10 mouse cellular contexts compared by ENCODE assay signal in genomic region chr17:50235943-50236701, GRCm38 (mm10). TPM values are rescaled to one million over a fixed set of nuclear protein-coding genes. Genes with fewer than 3 reads are reported as not detected.
DNase-seq lines count a peak whose midpoint lies in the region; ATAC-seq and TF ChIP-seq lines count a peak whose summit lies in the region.
"Had no signal": no experiment of that assay in that cellular context is flagged by ENCODE, and none has a peak within 500 bp of the region (broad histone marks: within the 10 kb centered on the region; RNA-seq: fewer than 3 reads in every experiment).

No protein-coding gene starts in this region.

- no peak overlapping the region for H3K9ac ChIP-seq in CH12.LX (ENCODE audit: insufficient read depth, low read depth)
- H3K9ac ChIP-seq in midbrain, embryonic 16.5 days (ENCODE audit: low read depth, low read length) = no peak overlapping the region
- no peak overlapping the region for H3K9ac ChIP-seq in lung, postnatal 0 days (replicated peaks; ENCODE audit: low read depth)

- TF ChIP-seq CTCF in CH12.LX (conservative IDR thresholded peaks at IDR 0.05 in 1 of 2, IDR thresholded peaks at IDR 0.05 in 1 of 2; ENCODE audit: low read depth in 2 of 2, low read length in 2 of 2) = no peak
- no peak for TF ChIP-seq CTCF in lung, postnatal 0 days (IDR thresholded peaks at IDR 0.05)

- H3K4me3 ChIP-seq in CH12.LX (replicated peaks in 1 of 3; ENCODE audit: low read depth in 2 of 3, low read length in 2 of 3, poor library complexity in 1 of 3) = no peak overlapping the region
- H3K4me3 ChIP-seq in hindbrain, embryonic 10.5 days = no peak overlapping the region
- H3K4me3 ChIP-seq in midbrain, embryonic 16.5 days (ENCODE audit: low read depth, low read length) = no peak overlapping the region
- no peak overlapping the region for H3K4me3 ChIP-seq in lung, postnatal 0 days (ENCODE audit: low read depth, low read length)
- H3K4me3 ChIP-seq: left cerebral cortex, adult 2 months had no signal

- peak; percentile 22; the same call in 1 of the 2 replicates for ATAC-seq in midbrain, embryonic 16.5 days
- ATAC-seq in granulocyte monocyte progenitor cell, adult 5-6 weeks (replicated peaks; ENCODE audit: poor library complexity, severe bottlenecking) = no peak
- no peak for ATAC-seq in lung, postnatal 0 days

- H3K27ac ChIP-seq in CH12.LX (ENCODE audit: insufficient read depth, low read depth) = peak overlapping the region; percentile 37; the same call in 1 of the 2 replicates
- H3K27ac ChIP-seq in hindbrain, embryonic 10.5 days = peak overlapping the region; percentile 70
- peak overlapping the region; percentile 74 for H3K27ac ChIP-seq in midbrain, embryonic 16.5 days (ENCODE audit: low read length)
- H3K27ac ChIP-seq in lung, postnatal 0 days (ENCODE audit: low read length) = no peak overlapping the region
- H3K27ac ChIP-seq: kidney, postnatal 0 days; left cerebral cortex, adult 2 months had no signal

- no peaks in the 10 kb centered on the region for H3K9me3 ChIP-seq in CH12.LX (replicated peaks; ENCODE audit: low read length)
- no peaks in the 10 kb centered on the region for H3K9me3 ChIP-seq in hindbrain, embryonic 10.5 days
- H3K9me3 ChIP-seq in midbrain, embryonic 16.5 days (replicated peaks; ENCODE audit: control insufficient read depth, low read length, poor library complexity, severe bottlenecking) = no peaks in the 10 kb centered on the region
- no peaks in the 10 kb centered on the region for H3K9me3 ChIP-seq in lung, postnatal 0 days (ENCODE audit: low read length)

- H3K4me2 ChIP-seq in CH12.LX (ENCODE audit: insufficient read depth, low read depth, poor library complexity, severe bottlenecking) = no peak overlapping the region
- no peak overlapping the region for H3K4me2 ChIP-seq in midbrain, embryonic 16.5 days (ENCODE audit: low read length)
- H3K4me2 ChIP-seq in lung, postnatal 0 days (replicated peaks; ENCODE audit: low read depth, low read length) = no peak overlapping the region

- no peaks in the 10 kb centered on the region for H3K79me2 ChIP-seq in CH12.LX (replicated peaks; ENCODE audit: control insufficient read depth, extremely low read depth, insufficient read depth, poor library complexity, severe bottlenecking)

- no peak for DNase-seq in CH12.LX (ENCODE audit: extremely low read depth)
- peak; percentile 2 for DNase-seq in Muller cell, postnatal 12 days (ENCODE audit: inconsistent ontology term)
- DNase-seq in hindbrain, embryonic 10.5 days (ENCODE audit: low spot score) = peak; percentile 16
- no peak for DNase-seq in urinary bladder, adult 2 months (ENCODE audit: low spot score)
- DNase-seq in lung, postnatal 0 days (ENCODE audit: low spot score) = no peak
- DNase-seq: gastrocnemius, postnatal 25 days had no signal

- H3K36me3 ChIP-seq in CH12.LX (replicated peaks in 1 of 2; ENCODE audit: control insufficient read depth in 1 of 2, insufficient read depth in 1 of 2, low read length in 1 of 2) = no peaks in the 10 kb centered on the region
- H3K36me3 ChIP-seq in hindbrain, embryonic 10.5 days = no peaks in the 10 kb centered on the region
- H3K36me3 ChIP-seq in midbrain, embryonic 16.5 days (ENCODE audit: control insufficient read depth, insufficient read depth, low read length) = no peaks in the 10 kb centered on the region
- no peaks in the 10 kb centered on the region for H3K36me3 ChIP-seq in lung, postnatal 0 days (ENCODE audit: insufficient read depth, low read length)

- TF ChIP-seq POLR2A in CH12.LX (IDR thresholded peaks at IDR 0.05; ENCODE audit: low read depth, low read length) = no peak

- no peak for TF ChIP-seq EP300 in CH12.LX (IDR thresholded peaks at IDR 0.05; ENCODE audit: low read length)
- no peak for TF ChIP-seq EP300 in lung, postnatal 0 days (IDR thresholded peaks at IDR 0.05)

- H3K4me1 ChIP-seq in CH12.LX (ENCODE audit: control insufficient read depth in 1 of 2, insufficient read depth in 2 of 2) = peaks cover 12 to 34% of the 10 kb centered on the region in 2 experiments
- peaks cover 23% of the 10 kb centered on the region for H3K4me1 ChIP-seq in hindbrain, embryonic 10.5 days (replicated peaks)
- peaks cover 7% of the 10 kb centered on the region for H3K4me1 ChIP-seq in midbrain, embryonic 16.5 days (ENCODE audit: control insufficient read depth, insufficient read depth, low read length)
- H3K4me1 ChIP-seq in lung, postnatal 0 days (ENCODE audit: insufficient read depth, low read depth, low read length) = no peaks in the 10 kb centered on the region

- 42% methylated on average over 13 of the region's 13 CpGs for WGBS in hindbrain, embryonic 10.5 days
- 37% methylated on average over 13 of the region's 13 CpGs for WGBS in midbrain, embryonic 16.5 days
- WGBS in lung, postnatal 0 days = 74% methylated on average over 11 of the region's 13 CpGs

- H3K27me3 ChIP-seq in CH12.LX (replicated peaks) = no peaks in the 10 kb centered on the region
- peaks cover 22% of the 10 kb centered on the region for H3K27me3 ChIP-seq in hindbrain, embryonic 10.5 days (ENCODE audit: insufficient read depth, poor library complexity, severe bottlenecking)
- no peaks in the 10 kb centered on the region for H3K27me3 ChIP-seq in midbrain, embryonic 16.5 days (ENCODE audit: control insufficient read depth, insufficient read depth, low read depth, low read length)
- H3K27me3 ChIP-seq in lung, postnatal 0 days (replicated peaks; ENCODE audit: insufficient read depth, low read length) = peaks cover 3% of the 10 kb centered on the region; the same call in 1 of the 2 replicates

- dilution Hi-C loops in CH12.LX (cut with MboI; ENCODE audit: extremely low pct_ligation_motif_present, extremely low pct_unique_long_range_greater_than_20kb, low sequenced_read_pairs) = no loop called here

- in situ Hi-C loops in CH12.LX (cut with MboI; ENCODE audit: low pct_ligation_motif_present, low pct_unique_long_range_greater_than_20kb, low sequenced_read_pairs) = no loop called here

- TF ChIP-seq RAD21 in CH12.LX (IDR thresholded peaks at IDR 0.05; ENCODE audit: low read depth, low read length) = no peak

TF ChIP-seq in CH12.LX, 34 proteins besides CTCF, POLR2A, EP300 and RAD21:
- TF ChIP-seq UBTF (IDR thresholded peaks at IDR 0.05; ENCODE audit: low read depth, low read length) = no peak
- TF ChIP-seq E2F4 (IDR thresholded peaks at IDR 0.05; ENCODE audit: insufficient replicate concordance, low read depth, low read length) = no peak
- TF ChIP-seq MYC (IDR thresholded peaks at IDR 0.05; ENCODE audit: low read depth, low read length) = no peak
- TF ChIP-seq JUND (conservative IDR thresholded peaks at IDR 0.05; ENCODE audit: low read depth, low read length) = no peak
- no peak for TF ChIP-seq ELF1 (IDR thresholded peaks at IDR 0.05; ENCODE audit: low read depth, low read length)
- TF ChIP-seq GABPA (IDR thresholded peaks at IDR 0.05; ENCODE audit: insufficient replicate concordance, low read depth, low read length) = no peak
- no peak for TF ChIP-seq SIN3A (IDR thresholded peaks at IDR 0.05; ENCODE audit: low read length)
- no peak for TF ChIP-seq MEF2A (IDR thresholded peaks at IDR 0.05; ENCODE audit: borderline replicate concordance, low read depth, low read length)
- no peak for TF ChIP-seq PAX5 (IDR thresholded peaks at IDR 0.05; ENCODE audit: low read length)
- TF ChIP-seq ZMIZ1 (IDR thresholded peaks at IDR 0.05; ENCODE audit: low read depth, low read length) = no peak
- TF ChIP-seq BHLHE40 (IDR thresholded peaks at IDR 0.05; ENCODE audit: low read depth, low read length) = no peak
- TF ChIP-seq MAFK (IDR thresholded peaks at IDR 0.05; ENCODE audit: insufficient replicate concordance, low read length) = no peak
- no peak for TF ChIP-seq TBP (conservative IDR thresholded peaks at IDR 0.05; ENCODE audit: low read depth, low read length)
- no peak for TF ChIP-seq MAX (IDR thresholded peaks at IDR 0.05; ENCODE audit: low read length)
- no peak for TF ChIP-seq ZC3H11A (IDR thresholded peaks at IDR 0.05; ENCODE audit: low read depth, low read length)
- no peak for TF ChIP-seq HCFC1 (IDR thresholded peaks at IDR 0.05; ENCODE audit: low read depth, low read length)

RNA-seq across cellular contexts. Expression of gene Rftn1, which starts 45.6 kb away (rescaled TPM):
- total RNA-seq in CH12.LX (2012; rRNA removed) (52.5 and 76.2 TPM in 2 replicates), CH12.LX (2014; rRNA removed) (60.5 and 71.7 TPM in 2 replicates)
- 66.2 and 80.6 TPM in 2 replicates for polyA plus RNA-seq in CH12.LX (2012; ENCODE audit: insufficient read length, low read depth)
- 4.9 and 7.6 TPM in 2 replicates for polyA plus RNA-seq in hindbrain, embryonic 10.5 days (2016; fragmentation: Nextera tagmentation; extraction: Ambion mirVana)
- polyA plus RNA-seq in midbrain, embryonic 16.5 days (2015; fragmentation: Nextera tagmentation; extraction: Ambion mirVana) = 28.2 and 30.1 TPM in 2 replicates
- polyA plus RNA-seq in urinary bladder, adult 2 months (2012; rRNA removed) = 8.3 and 9.6 TPM in 2 replicates
- total RNA-seq in granulocyte monocyte progenitor cell, adult 5-6 weeks (2014; fragmentation: Nextera tagmentation) = 9.8 and 25.8 TPM in 2 replicates
- total RNA-seq in granulocyte monocyte progenitor cell, adult 5-6 weeks (2017) = 26.4 and 32.4 TPM in 2 replicates
- 16.9 and 18.2 TPM in 2 replicates for polyA plus RNA-seq in lung, postnatal 0 days (2015; fragmentation: Nextera tagmentation; extraction: Ambion mirVana)

RNA-seq across cellular contexts. Expression of gene Dazl, which starts 57.3 kb away (rescaled TPM):
- total RNA-seq in CH12.LX (2012; rRNA removed) (not detected in 2 replicates), CH12.LX (2014; rRNA removed) (0.09 TPM in 2 replicates)
- polyA plus RNA-seq in CH12.LX (2012; ENCODE audit: insufficient read length, low read depth) = not detected in 2 replicates
- polyA plus RNA-seq in hindbrain, embryonic 10.5 days (2016; fragmentation: Nextera tagmentation; extraction: Ambion mirVana) = not detected in 2 replicates
- 0.45 and 1.1 TPM in 2 replicates for polyA plus RNA-seq in midbrain, embryonic 16.5 days (2015; fragmentation: Nextera tagmentation; extraction: Ambion mirVana)
- 0.01 and 0.07 TPM in 2 replicates for polyA plus RNA-seq in urinary bladder, adult 2 months (2012; rRNA removed)
- total RNA-seq in granulocyte monocyte progenitor cell, adult 5-6 weeks (2014; fragmentation: Nextera tagmentation) = not detected in 2 replicates
- total RNA-seq in granulocyte monocyte progenitor cell, adult 5-6 weeks (2017) = not detected in 2 replicates
- polyA plus RNA-seq in lung, postnatal 0 days (2015; fragmentation: Nextera tagmentation; extraction: Ambion mirVana) = 0.11 TPM in 1 of 2 replicates, not detected in the other
- polyA plus RNA-seq: kidney, postnatal 0 days had no signal

Comparison
In these comparisons a context has a peak if more than half of its experiments do, and no peak if none do; other contexts are left out.
1. DNase-seq: peak in Muller cell, postnatal 12 days (single experiment) and hindbrain, embryonic 10.5 days (single experiment); none in CH12.LX (single experiment), urinary bladder, adult 2 months (single experiment) and lung, postnatal 0 days (single experiment).